Mouse (Mus musculus): Measurements from ENCODE around the gene Psmb3.

Psmb3 gene

GRCm38 (mm10) chr11:97753277-97753676, 50.1 kb downstream of the Psmb3 start:
- no peak for DNase-seq (ENCODE audit: low spot score)

- DNase-seq (ENCODE audit: low spot score): no peak
Observed at GRCm38 (mm10) chr11:97758125-97758524, 54.9 kb downstream of the Psmb3 start.

- no peak for DNase-seq (ENCODE audit: low spot score)
Observed at GRCm38 (mm10) chr11:97758942-97759341, 55.7 kb downstream of the Psmb3 start.

GRCm38 (mm10) chr11:97761638-97762037, 58.4 kb downstream of the Psmb3 start:
- DNase-seq (ENCODE audit: low spot score): no peak

All from ovary, adult 18-20 months (tissue).